Mouse (Mus musculus): Measurements from ENCODE around the gene 1110017D15Rik. TPM values are rescaled to one million over a fixed set of nuclear protein-coding genes. Genes with fewer than 3 reads are reported as not detected.

The 1110017D15Rik gene
- polyA plus RNA-seq (2012) = not detected in 2 replicates

DNA sequence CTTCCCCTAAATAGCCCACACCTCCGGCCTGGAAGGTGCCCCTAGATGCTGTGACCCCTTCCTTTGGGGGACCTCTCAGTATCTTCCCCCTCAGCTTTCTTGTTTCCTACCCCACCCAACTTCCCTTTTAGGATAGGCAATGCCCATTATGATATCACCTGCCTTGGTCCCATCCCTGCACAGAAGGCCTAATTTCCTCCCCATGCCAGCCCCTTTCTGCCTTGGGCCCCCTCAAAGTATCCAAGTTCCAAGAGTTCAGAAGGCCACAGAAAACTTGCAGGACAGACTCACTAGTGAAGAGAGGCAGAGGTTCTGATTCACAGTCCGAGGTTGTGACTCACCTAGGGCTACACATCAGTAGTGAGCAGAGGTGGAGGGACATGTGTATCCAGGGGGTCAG lies at the start of gene 1110017D15Rik:
Gene 1110017D15Rik, minus strand, starts transcription at position 101 of the 400 bp plus-strand sequence.

DNA sequence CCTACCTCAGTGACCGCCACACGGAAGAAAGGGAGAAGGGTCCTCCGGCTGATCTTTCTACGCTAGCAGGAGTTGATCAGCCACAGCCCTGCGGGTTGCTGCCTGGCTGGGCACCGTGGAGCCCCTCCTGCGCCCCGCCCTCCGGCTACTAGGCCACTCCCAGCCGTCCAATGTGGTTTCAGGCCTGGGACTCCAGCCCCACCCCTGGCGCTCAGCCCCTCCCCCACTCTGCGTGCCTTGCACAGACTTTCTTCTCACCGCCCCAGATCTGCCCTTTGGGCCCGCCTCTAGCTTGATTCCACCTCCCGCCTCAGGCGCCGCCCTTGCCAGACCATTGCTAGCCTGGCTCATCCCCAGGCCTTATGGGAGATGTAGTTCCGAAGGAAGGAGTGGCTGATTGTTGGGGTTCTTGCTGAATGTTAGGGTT lies 14.1 kb downstream of the 1110017D15Rik start, which contains the start of gene AI464131:
Gene AI464131, minus strand, starts transcription at position 91 of the 427 bp plus-strand sequence.

DNA sequence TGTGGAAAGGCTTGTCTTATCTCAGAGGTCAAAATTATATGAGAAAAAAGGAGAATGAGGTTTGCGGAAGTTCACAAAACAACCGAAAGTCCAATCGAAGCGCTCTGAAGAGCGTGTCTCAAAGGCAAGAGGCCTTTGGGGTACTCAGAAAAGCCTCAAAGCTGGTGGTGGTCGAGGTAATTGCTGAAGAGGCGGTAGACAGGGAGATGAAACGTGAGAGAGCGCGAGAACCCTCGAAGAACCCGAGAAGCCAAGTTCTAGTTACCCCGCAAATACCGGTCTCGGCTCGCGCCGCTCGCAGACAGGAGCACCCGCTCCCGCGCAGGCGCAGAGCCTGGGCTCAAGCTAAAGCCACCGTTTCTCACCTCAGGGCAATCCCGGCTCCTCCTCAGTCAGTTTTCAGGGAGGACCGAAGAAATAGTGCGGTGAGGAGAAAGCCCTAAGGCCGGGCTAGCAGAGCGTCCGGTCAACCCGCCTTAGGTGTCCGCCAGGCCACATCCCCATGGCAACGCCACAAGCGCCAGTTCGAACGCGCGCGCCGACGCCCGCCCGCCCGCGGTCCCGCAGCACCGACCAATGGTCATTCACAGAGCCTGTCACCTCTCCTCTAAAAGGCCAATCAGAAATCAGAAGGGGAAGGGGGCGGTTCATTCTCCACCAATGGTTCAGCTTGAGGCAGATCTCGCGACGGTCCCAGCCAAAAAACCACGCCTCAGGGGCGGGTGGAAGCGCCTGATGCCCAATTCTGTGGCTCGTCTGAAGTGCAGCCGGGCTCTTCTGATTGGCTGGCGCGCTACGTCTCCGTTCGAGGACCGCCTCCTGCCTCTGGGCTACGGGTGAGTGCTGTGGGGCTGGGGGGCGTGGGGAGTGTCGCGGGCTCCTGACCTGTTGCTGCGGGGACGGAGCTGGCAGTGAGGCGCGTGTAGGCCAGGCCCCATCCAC lies 52.5 kb downstream of the 1110017D15Rik start, which contains the start of the genes Kif24 and Nudt2:
Gene Kif24, minus strand, starts transcription at position 543 of the 942 bp plus-strand sequence.
Gene Nudt2, plus strand, starts transcription at position 807 of the 942 bp plus-strand sequence.

Other genes with a start within 250 kb of the 1110017D15Rik start
- gene Ubap2, start 242.2 kb downstream of the 1110017D15Rik start, polyA plus RNA-seq (2012) = 450 and 525 TPM in 2 replicates
- gene Dcaf12, start 202.4 kb downstream of the 1110017D15Rik start, polyA plus RNA-seq (2012) = 21.3 and 30.6 TPM in 2 replicates
- gene Ubap1, start 168.3 kb downstream of the 1110017D15Rik start, polyA plus RNA-seq (2012) = 38.0 and 58.3 TPM in 2 replicates
- 1.6 and 2.0 TPM in 2 replicates for gene Kif24, start 52.4 kb downstream of the 1110017D15Rik start, polyA plus RNA-seq (2012)
- 6.1 and 6.4 TPM in 2 replicates for gene Nudt2, start 52.2 kb downstream of the 1110017D15Rik start, polyA plus RNA-seq (2012)
- gene AI464131, start 14.3 kb downstream of the 1110017D15Rik start, polyA plus RNA-seq (2012) = not detected in 2 replicates
- gene Fam219a, start 52.2 kb upstream of the 1110017D15Rik start, polyA plus RNA-seq (2012) = 7.7 and 8.8 TPM in 2 replicates
- not detected in 2 replicates for gene Dnaic1, start 52.4 kb upstream of the 1110017D15Rik start, polyA plus RNA-seq (2012)
- 0.40 TPM in 1 of 2 replicates, not detected in the other for gene Enho, start 123.0 kb upstream of the 1110017D15Rik start, polyA plus RNA-seq (2012)
- 0.04 TPM in 1 of 2 replicates, not detected in the other for gene Cntfr, start 179.8 kb upstream of the 1110017D15Rik start, polyA plus RNA-seq (2012)
- 67.6 and 73.0 TPM in 2 replicates for gene Il11ra1, start 182.7 kb upstream of the 1110017D15Rik start, polyA plus RNA-seq (2012)
- 52.4 and 61.5 TPM in 2 replicates for gene Rpp25l, start 196.2 kb upstream of the 1110017D15Rik start, polyA plus RNA-seq (2012)
- 198 and 248 TPM in 2 replicates for gene Dctn3, start 205.8 kb upstream of the 1110017D15Rik start, polyA plus RNA-seq (2012)
- gene Arid3c, start 213.8 kb upstream of the 1110017D15Rik start, polyA plus RNA-seq (2012) = not detected in 2 replicates
- gene Galt, start 237.9 kb upstream of the 1110017D15Rik start, polyA plus RNA-seq (2012) = 52.2 and 57.1 TPM in 2 replicates
- 52.0 and 61.8 TPM in 2 replicates for gene Sigmar1, start 238.8 kb upstream of the 1110017D15Rik start, polyA plus RNA-seq (2012)